Mouse (Mus musculus) kidney, postnatal 36 days (tissue): ENCODE results near the gene Clstn2.

Experiments used
- DNase-seq, 2 experiments: peaks; one replicate each; pipeline ENCODE4 v3.0.0; 2021 to 2022; ENCODE audit warnings: mixed read lengths in 2 of 2

The Clstn2 gene

GRCm38 (mm10) chr9:97459745-97460144, 573.2 kb downstream of the Clstn2 start:
- DNase-seq, result no peak

GRCm38 (mm10) chr9:97449316-97450050, 583.5 kb downstream of the Clstn2 start:
- DNase-seq, result no peak

- DNase-seq, result no peak
Measured at GRCm38 (mm10) chr9:97439872-97440636, 592.9 kb downstream of the Clstn2 start.

- DNase-seq, result no peak
Measured at GRCm38 (mm10) chr9:97434666-97435065, 598.3 kb downstream of the Clstn2 start.

GRCm38 (mm10) chr9:97429885-97430449, 603.0 kb downstream of the Clstn2 start:
- DNase-seq, result no peak

- no peak for DNase-seq
Measured at GRCm38 (mm10) chr9:97428127-97428526, 604.9 kb downstream of the Clstn2 start.

- DNase-seq, result no peak
Measured at GRCm38 (mm10) chr9:97420896-97421295, 612.1 kb downstream of the Clstn2 start.

GRCm38 (mm10) chr9:97414876-97415668, 617.9 kb downstream of the Clstn2 start:
- no peak for DNase-seq

GRCm38 (mm10) chr9:97408142-97408541, 624.8 kb downstream of the Clstn2 start:
- no peak for DNase-seq
